Comparison of ENCODE assay signal across 11 mouse cellular contexts in the genomic region with DNA sequence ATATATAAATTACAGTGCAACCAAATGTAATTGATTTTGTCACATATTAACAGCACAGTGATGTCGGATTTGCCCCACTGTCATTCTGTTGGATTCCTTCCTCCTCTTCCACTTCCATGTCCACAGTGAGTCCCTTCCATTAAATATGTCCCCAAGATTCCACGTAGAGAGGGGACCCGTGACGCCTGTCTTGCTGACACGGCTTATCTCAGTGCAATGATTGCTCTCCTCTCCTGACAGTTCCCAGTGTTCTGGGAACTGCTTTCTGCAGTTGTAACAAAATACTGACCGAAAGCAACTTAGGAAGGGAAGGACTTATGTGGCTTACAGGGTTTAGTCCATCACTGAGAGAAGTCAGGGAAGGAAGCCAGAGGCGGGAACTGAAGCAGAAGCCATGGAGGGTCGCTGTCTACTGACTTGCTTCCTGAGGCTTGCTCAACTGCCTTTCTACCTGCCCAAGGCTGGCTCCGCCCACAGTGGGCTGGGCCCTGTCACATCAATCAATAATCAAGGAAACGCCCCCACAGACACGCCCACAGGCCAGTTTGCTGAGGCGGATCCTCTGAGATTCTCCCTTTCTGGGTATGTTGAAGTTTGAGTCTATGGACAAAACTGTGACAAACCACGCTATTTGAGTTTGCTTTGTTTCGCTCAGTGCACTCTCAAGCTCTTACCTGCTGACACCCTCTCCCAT.
DNase-seq lines count a peak whose midpoint lies in the region; ATAC-seq and TF ChIP-seq lines count a peak whose summit lies in the region.
"Had no signal": no experiment of that assay in that cellular context is flagged by ENCODE, and none has a peak within 500 bp of the region (broad histone marks: within the 10 kb centered on the region; RNA-seq: fewer than 3 reads in every experiment).

No protein-coding gene starts in this region.

- no peaks in the 10 kb centered on the region for H3K4me1 ChIP-seq in hindbrain, embryonic 11.5 days (replicated peaks; ENCODE audit: control insufficient read depth, insufficient read depth, low read length)
- peaks cover 17% of the 10 kb centered on the region for H3K4me1 ChIP-seq in hindbrain, embryonic 13.5 days (replicated peaks)
- peaks cover 2% of the 10 kb centered on the region for H3K4me1 ChIP-seq in stomach, postnatal 0 days (replicated peaks; ENCODE audit: control insufficient read depth, insufficient read depth)

- no peaks in the 10 kb centered on the region for H3K27me3 ChIP-seq in hindbrain, embryonic 11.5 days (ENCODE audit: control insufficient read depth, insufficient read depth, low read length)
- H3K27me3 ChIP-seq in hindbrain, embryonic 13.5 days = no peaks in the 10 kb centered on the region
- no peaks in the 10 kb centered on the region for H3K27me3 ChIP-seq in stomach, postnatal 0 days (ENCODE audit: control insufficient read depth, insufficient read depth, low read length)
- H3K27me3 ChIP-seq: embryonic facial prominence, embryonic 15.5 days; neural tube, embryonic 12.5 days; Patski had no signal

- peak; percentile 28 for DNase-seq in hindbrain, embryonic 11.5 days (ENCODE audit: low spot score)
- peak; percentile 54 for DNase-seq in embryo, embryonic 10 days (ENCODE audit: low spot score)
- peak; percentile 75 to 84 for DNase-seq in kidney, postnatal 4 days
- peak; percentile 87 for DNase-seq in stomach, postnatal 0 days (ENCODE audit: low spot score)
- DNase-seq in cerebellum, adult 18-20 months = no peak
- no peak for DNase-seq in layer of hippocampus, postnatal 36 days
- DNase-seq in heart, adult 18-20 months = no peak

- TF ChIP-seq EP300 in stomach, postnatal 0 days (optimal IDR thresholded peaks at IDR 0.05) = no peak

- no peak overlapping the region for H3K4me2 ChIP-seq in hindbrain, embryonic 11.5 days (replicated peaks; ENCODE audit: low read depth, low read length)
- H3K4me2 ChIP-seq in hindbrain, embryonic 13.5 days = no peak overlapping the region
- H3K4me2 ChIP-seq in stomach, postnatal 0 days (replicated peaks; ENCODE audit: low read depth) = no peak overlapping the region
- H3K4me2 ChIP-seq: embryonic facial prominence, embryonic 15.5 days; neural tube, embryonic 12.5 days had no signal

- H3K9me3 ChIP-seq in hindbrain, embryonic 11.5 days (ENCODE audit: control insufficient read depth, low read length) = no peaks in the 10 kb centered on the region
- no peaks in the 10 kb centered on the region for H3K9me3 ChIP-seq in hindbrain, embryonic 13.5 days
- no peaks in the 10 kb centered on the region for H3K9me3 ChIP-seq in stomach, postnatal 0 days (ENCODE audit: control insufficient read depth, low read length)
- H3K9me3 ChIP-seq: embryonic facial prominence, embryonic 15.5 days; neural tube, embryonic 12.5 days had no signal

- no peak overlapping the region for H3K27ac ChIP-seq in hindbrain, embryonic 11.5 days (ENCODE audit: low read depth, low read length)
- H3K27ac ChIP-seq in hindbrain, embryonic 13.5 days = no peak overlapping the region
- peak overlapping the region; percentile 5; the same call in 1 of the 2 replicates for H3K27ac ChIP-seq in stomach, postnatal 0 days (replicated peaks)
- H3K27ac ChIP-seq: embryonic facial prominence, embryonic 15.5 days; neural tube, embryonic 12.5 days had no signal

- H3K4me3 ChIP-seq in hindbrain, embryonic 11.5 days (ENCODE audit: low read depth, low read length) = no peak overlapping the region
- H3K4me3 ChIP-seq in hindbrain, embryonic 13.5 days = no peak overlapping the region
- H3K4me3 ChIP-seq in stomach, postnatal 0 days (ENCODE audit: low read depth, low read length) = no peak overlapping the region
- H3K4me3 ChIP-seq: embryonic facial prominence, embryonic 15.5 days; neural tube, embryonic 12.5 days had no signal

- no peaks in the 10 kb centered on the region for H3K36me3 ChIP-seq in hindbrain, embryonic 11.5 days (ENCODE audit: control insufficient read depth, insufficient read depth, low read length)
- no peaks in the 10 kb centered on the region for H3K36me3 ChIP-seq in hindbrain, embryonic 13.5 days
- no peaks in the 10 kb centered on the region for H3K36me3 ChIP-seq in stomach, postnatal 0 days (ENCODE audit: control insufficient read depth, insufficient read depth, low read length)
- H3K36me3 ChIP-seq: neural tube, embryonic 12.5 days had no signal

- no peak for ATAC-seq in hindbrain, embryonic 11.5 days (ENCODE audit: low FRiP score)
- ATAC-seq in hindbrain, embryonic 13.5 days (ENCODE audit: low FRiP score) = no peak
- ATAC-seq in stomach, postnatal 0 days (ENCODE audit: low FRiP score, low TSS enrichment) = peak; percentile 79
- ATAC-seq: Patski had no signal

- WGBS in hindbrain, embryonic 11.5 days = 60% methylated on average over 14 of the region's 14 CpGs
- WGBS in hindbrain, embryonic 13.5 days = 57% methylated on average over 14 of the region's 14 CpGs
- WGBS in stomach, postnatal 0 days = 26% methylated on average over 14 of the region's 14 CpGs

- peak; percentile 14; the same call in 1 of the 2 replicates for TF ChIP-seq CTCF in stomach, postnatal 0 days (IDR thresholded peaks at IDR 0.05; ENCODE audit: low read depth)

- no peak overlapping the region for H3K9ac ChIP-seq in hindbrain, embryonic 11.5 days (ENCODE audit: low read depth, low read length)
- H3K9ac ChIP-seq in hindbrain, embryonic 13.5 days = no peak overlapping the region
- no peak overlapping the region for H3K9ac ChIP-seq in stomach, postnatal 0 days (ENCODE audit: low read length)
- H3K9ac ChIP-seq: embryonic facial prominence, embryonic 15.5 days; neural tube, embryonic 12.5 days had no signal

Comparison
In these comparisons a context has a peak if more than half of its experiments do, and no peak if none do; other contexts are left out.
1. DNase-seq: peak in hindbrain, embryonic 11.5 days (single experiment), embryo, embryonic 10 days (single experiment), kidney, postnatal 4 days (2 of 2) and stomach, postnatal 0 days (single experiment); none in cerebellum, adult 18-20 months (0 of 2), layer of hippocampus, postnatal 36 days (0 of 2) and heart, adult 18-20 months (0 of 2).